Mouse (Mus musculus) spleen, adult 2 months (tissue): ENCODE data around the gene Snx13.

Experiments
- CTCF ChIP-seq: fragments of 200-500 bp; IDR thresholded peaks from 2 replicates; pipeline ENCODE4 v1.5.1; 2011; ENCODE audit warnings: mild to moderate bottlenecking, inconsistent platforms; ENCODE audit not compliant: insufficient read depth, insufficient read length, insufficient replicate concordance; ENCODE audit errors: extremely low read depth
- POLR2A ChIP-seq: fragments of 200-500 bp; IDR thresholded peaks from 2 replicates; pipeline ENCODE4 v1.6.1; 2011; ENCODE audit warnings: low read depth, low read length, inconsistent platforms

DNA sequence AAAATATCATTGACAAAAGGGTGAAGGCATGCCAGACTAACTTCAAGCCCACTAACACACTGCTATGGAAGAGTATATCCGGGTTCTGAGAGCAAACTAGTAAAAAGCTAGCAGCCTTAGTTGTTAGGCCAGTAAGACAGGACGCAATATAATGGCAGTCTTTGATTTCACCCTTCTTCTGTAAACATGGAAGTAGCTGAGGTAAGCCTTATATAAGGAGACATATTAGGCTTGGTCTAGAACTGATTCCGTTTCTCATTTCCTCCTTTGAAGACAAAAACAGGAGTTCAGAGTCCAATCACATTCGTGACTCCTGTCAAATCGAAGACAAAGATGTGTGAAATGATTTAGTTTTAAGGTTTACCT lies 7.4 kb upstream of the Snx13 start:
- TF ChIP-seq POLR2A (no peak), CTCF (no peak)
